Mouse (Mus musculus) heart, postnatal 0 days (tissue): ENCODE measurements at regions not wholly inside any gene's neighbourhood (a gene's known extent, or its start where the extent isn't known, plus 50 kb on each side); places are given as distances from the start of the nearest gene placed in this dataset.

ENCODE experiments used
- CTCF ChIP-seq: IDR thresholded peaks from 2 replicates; pipeline ENCODE4 v1.5.1; 2016; ENCODE audit warnings: antibody characterized with exemption, control low read depth, low read depth
- EP300 ChIP-seq: IDR thresholded peaks from 2 replicates; pipeline ENCODE4 v1.6.1; 2016; ENCODE audit warnings: antibody characterized with exemption, low read depth

DNA sequence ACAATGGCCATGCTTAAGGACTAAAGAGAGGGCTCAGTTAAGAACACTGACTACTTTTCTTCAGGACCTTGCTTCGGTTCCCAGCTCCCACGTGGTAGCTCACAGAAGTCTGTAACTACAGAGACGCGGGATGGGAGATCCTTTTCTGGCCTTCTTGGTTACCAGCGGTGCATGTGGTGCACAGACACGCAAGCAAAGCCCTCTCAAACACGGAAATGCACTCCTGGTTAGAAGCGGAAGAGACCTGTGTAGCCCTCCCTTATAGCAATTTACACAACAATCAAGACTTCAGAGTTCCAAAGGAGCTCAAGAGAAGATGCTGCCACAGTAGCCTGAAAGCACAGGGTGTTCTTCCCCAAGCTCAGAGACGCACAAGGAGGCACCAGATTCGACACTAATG, 225.6 kb downstream of the Unc5cl start:
- TF ChIP-seq CTCF (no peak), EP300 (no peak)
